In the genomic region with DNA sequence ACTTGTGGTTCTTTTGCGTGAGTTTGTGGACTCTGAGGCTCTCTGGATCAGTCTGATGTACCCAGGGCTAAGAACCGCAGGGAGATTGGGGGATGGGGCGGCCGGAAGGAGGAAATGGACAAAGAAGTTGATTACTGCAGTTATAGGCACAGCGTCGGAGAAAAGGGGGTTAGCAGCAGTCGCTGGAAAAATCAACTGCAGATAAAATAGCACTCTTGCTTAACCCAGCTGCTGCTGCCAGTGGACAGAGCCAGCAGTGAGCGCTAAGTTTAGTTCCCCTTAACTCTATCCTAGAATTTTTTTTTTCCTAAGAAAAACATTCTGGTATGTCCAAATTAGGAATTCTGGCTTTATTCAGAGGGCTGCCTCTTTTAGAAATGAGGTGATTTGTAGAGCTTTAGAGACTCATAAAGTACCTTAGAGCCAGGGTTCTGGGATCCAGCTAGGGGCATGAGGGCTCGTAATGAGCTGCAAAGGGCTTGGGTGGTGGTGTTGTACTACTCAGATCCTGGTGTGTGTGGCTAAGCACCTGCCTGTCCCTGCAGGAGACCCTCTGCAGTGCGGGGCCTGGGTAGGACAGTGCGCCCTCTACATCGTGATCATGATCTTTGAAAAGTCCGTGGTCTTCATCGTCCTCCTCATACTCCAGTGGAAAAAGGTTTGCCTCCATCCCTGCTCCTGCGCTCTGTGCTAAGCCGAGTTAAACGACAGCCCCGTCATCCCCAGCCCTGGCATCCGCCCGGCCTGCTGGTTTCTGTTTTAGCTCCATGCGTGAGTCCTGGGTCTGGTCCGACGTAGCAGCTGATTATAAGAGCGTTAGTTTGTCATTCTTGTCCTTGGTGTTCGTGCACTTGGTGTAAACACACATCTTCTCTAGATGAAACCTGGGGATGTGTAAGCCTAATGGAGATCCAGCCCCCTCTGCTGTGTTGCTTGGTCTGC, we compare ENCODE assay signal across 9 mouse cellular contexts. TPM values are rescaled to one million over a fixed set of nuclear protein-coding genes. Genes with fewer than 3 reads are reported as not detected.
DNase-seq lines count a peak whose midpoint lies in the region; ATAC-seq lines count a peak whose summit lies in the region.
"Had no signal": no experiment of that assay in that cellular context is flagged by ENCODE, and none has a peak within 500 bp of the region (broad histone marks: within the 10 kb centered on the region; RNA-seq: fewer than 3 reads in every experiment).

No protein-coding gene starts in this region.

- peaks cover 56% of the 10 kb centered on the region for H3K36me3 ChIP-seq in forebrain, embryonic 10.5 days (replicated peaks)
- H3K36me3 ChIP-seq in forebrain, embryonic 13.5 days (ENCODE audit: poor library complexity, severe bottlenecking) = peaks cover 53% of the 10 kb centered on the region
- H3K36me3 ChIP-seq in embryonic facial prominence, embryonic 13.5 days = peaks cover 75% of the 10 kb centered on the region
- H3K36me3 ChIP-seq in liver, embryonic 16.5 days (ENCODE audit: control insufficient read depth, insufficient read depth) = peaks cover 2% of the 10 kb centered on the region; the same call in 1 of the 2 replicates
- peaks cover 47% of the 10 kb centered on the region for H3K36me3 ChIP-seq in midbrain, embryonic 13.5 days

- H3K4me3 ChIP-seq in forebrain, embryonic 10.5 days = no peak overlapping the region
- no peak overlapping the region for H3K4me3 ChIP-seq in forebrain, embryonic 13.5 days
- no peak overlapping the region for H3K4me3 ChIP-seq in embryonic facial prominence, embryonic 13.5 days
- no peak overlapping the region for H3K4me3 ChIP-seq in liver, embryonic 16.5 days (ENCODE audit: low read depth, low read length)
- H3K4me3 ChIP-seq in midbrain, embryonic 13.5 days (replicated peaks) = no peak overlapping the region

- 0 out of 2 replicates have a peak overlapping the region, but pooled peaks have one; percentile 15 for H3K27ac ChIP-seq in forebrain, embryonic 10.5 days
- no peak overlapping the region for H3K27ac ChIP-seq in forebrain, embryonic 13.5 days
- peak overlapping the region; percentile 69 for H3K27ac ChIP-seq in embryonic facial prominence, embryonic 13.5 days
- H3K27ac ChIP-seq in liver, embryonic 16.5 days (ENCODE audit: low read length) = peak overlapping the region; percentile 75
- H3K27ac ChIP-seq in midbrain, embryonic 13.5 days = no peak overlapping the region

- ATAC-seq in forebrain, embryonic 13.5 days = no peak
- no peak for ATAC-seq in embryonic facial prominence, embryonic 13.5 days (ENCODE audit: insufficient number of reproducible peaks, insufficient read depth, low FRiP score, low TSS enrichment, low read depth)
- no peak for ATAC-seq in liver, embryonic 16.5 days (ENCODE audit: low read depth)
- no peak for ATAC-seq in midbrain, embryonic 13.5 days

- H3K4me2 ChIP-seq in forebrain, embryonic 13.5 days = no peak overlapping the region
- no peak overlapping the region for H3K4me2 ChIP-seq in embryonic facial prominence, embryonic 13.5 days
- H3K4me2 ChIP-seq in liver, embryonic 16.5 days (ENCODE audit: low read depth, low read length) = no peak overlapping the region
- no peak overlapping the region for H3K4me2 ChIP-seq in midbrain, embryonic 13.5 days (replicated peaks)

- H3K9me3 ChIP-seq in forebrain, embryonic 10.5 days = no peaks in the 10 kb centered on the region
- H3K9me3 ChIP-seq in forebrain, embryonic 13.5 days (replicated peaks) = no peaks in the 10 kb centered on the region
- H3K9me3 ChIP-seq in embryonic facial prominence, embryonic 13.5 days = no peaks in the 10 kb centered on the region
- H3K9me3 ChIP-seq in liver, embryonic 16.5 days (replicated peaks; ENCODE audit: control insufficient read depth, low read length) = no peaks in the 10 kb centered on the region
- no peaks in the 10 kb centered on the region for H3K9me3 ChIP-seq in midbrain, embryonic 13.5 days

- DNase-seq in forebrain, embryonic 10.5 days (ENCODE audit: extremely low spot score, low spot score) = no peak
- peak; percentile 41 for DNase-seq in heart, postnatal 25 days (ENCODE audit: low spot score)
- DNase-seq in cerebellum, adult 9-10 months = no peak
- no peak for DNase-seq in layer of hippocampus, adult 18-20 months (ENCODE audit: low spot score in 2 of 2)

- WGBS in forebrain, embryonic 10.5 days = 87% methylated on average over 25 of the region's 25 CpGs
- 84% methylated on average over 25 of the region's 25 CpGs for WGBS in forebrain, embryonic 13.5 days
- WGBS in embryonic facial prominence, embryonic 13.5 days = 69% methylated on average over 25 of the region's 25 CpGs
- 60% methylated on average over 25 of the region's 25 CpGs for WGBS in liver, embryonic 16.5 days (ENCODE audit: insufficient replicate concordance)
- 88% methylated on average over 25 of the region's 25 CpGs for WGBS in midbrain, embryonic 13.5 days

- intact Hi-C loops in heart, postnatal 25 days (cut with DNase I) = no loop called here

- no peaks in the 10 kb centered on the region for H3K27me3 ChIP-seq in forebrain, embryonic 10.5 days (ENCODE audit: poor library complexity, severe bottlenecking)
- no peaks in the 10 kb centered on the region for H3K27me3 ChIP-seq in forebrain, embryonic 13.5 days
- H3K27me3 ChIP-seq in embryonic facial prominence, embryonic 13.5 days = no peaks in the 10 kb centered on the region
- H3K27me3 ChIP-seq in liver, embryonic 16.5 days (ENCODE audit: control insufficient read depth, insufficient read depth, low read depth, low read length) = no peaks in the 10 kb centered on the region
- H3K27me3 ChIP-seq in midbrain, embryonic 13.5 days = no peaks in the 10 kb centered on the region

- H3K4me1 ChIP-seq in forebrain, embryonic 10.5 days = peaks cover 9% of the 10 kb centered on the region
- H3K4me1 ChIP-seq in forebrain, embryonic 13.5 days = no peaks in the 10 kb centered on the region
- peaks cover 11% of the 10 kb centered on the region for H3K4me1 ChIP-seq in embryonic facial prominence, embryonic 13.5 days
- peaks cover 25% of the 10 kb centered on the region for H3K4me1 ChIP-seq in liver, embryonic 16.5 days (ENCODE audit: control insufficient read depth, low read depth, low read length)
- H3K4me1 ChIP-seq in midbrain, embryonic 13.5 days (replicated peaks) = no peaks in the 10 kb centered on the region

- H3K9ac ChIP-seq in forebrain, embryonic 13.5 days = no peak overlapping the region
- 0 out of 2 replicates have a peak overlapping the region, but pooled peaks have one; percentile 40 for H3K9ac ChIP-seq in embryonic facial prominence, embryonic 13.5 days
- no peak overlapping the region for H3K9ac ChIP-seq in liver, embryonic 16.5 days (ENCODE audit: low read depth, low read length)
- no peak overlapping the region for H3K9ac ChIP-seq in midbrain, embryonic 13.5 days (replicated peaks)
- H3K9ac ChIP-seq: liver, embryonic 14.5 days had no signal

RNA-seq across cellular contexts. Expression of gene Mustn1, which starts 8.5 kb away (rescaled TPM):
- polyA plus RNA-seq in forebrain, embryonic 10.5 days (2016; fragmentation: Nextera tagmentation; extraction: Ambion mirVana) = 0.22 and 0.49 TPM in 2 replicates
- polyA plus RNA-seq in forebrain, embryonic 13.5 days (2015; fragmentation: Nextera tagmentation; extraction: Ambion mirVana) = 0.44 and 0.47 TPM in 2 replicates
- 2.3 and 2.4 TPM in 2 replicates for polyA plus RNA-seq in embryonic facial prominence, embryonic 13.5 days (2015; fragmentation: Nextera tagmentation; extraction: Ambion mirVana)
- total RNA-seq in heart, postnatal 25 days (2021) = 10 to 100 TPM; 11.1 to 16.9 TPM
- 1.7 and 2.3 TPM in 2 replicates for polyA plus RNA-seq in liver, embryonic 16.5 days (2015; fragmentation: Nextera tagmentation; extraction: Ambion mirVana)
- polyA plus RNA-seq in midbrain, embryonic 13.5 days (2015; fragmentation: Nextera tagmentation; extraction: Ambion mirVana) = 0.67 and 0.70 TPM in 2 replicates
- 1 to 10 TPM in 1 of 2 experiments, under 1 TPM in 1; 0.89 to 1.8 TPM for total RNA-seq in layer of hippocampus, adult 18-20 months (2021)

RNA-seq across cellular contexts. Expression of gene Itih4, which starts 15.8 kb away (rescaled TPM):
- not detected in 2 replicates for polyA plus RNA-seq in forebrain, embryonic 10.5 days (2016; fragmentation: Nextera tagmentation; extraction: Ambion mirVana)
- 0.16 TPM in 1 of 2 replicates, not detected in the other for polyA plus RNA-seq in forebrain, embryonic 13.5 days (2015; fragmentation: Nextera tagmentation; extraction: Ambion mirVana)
- 2.2 TPM in 1 of 2 replicates, not detected in the other for polyA plus RNA-seq in embryonic facial prominence, embryonic 13.5 days (2015; fragmentation: Nextera tagmentation; extraction: Ambion mirVana)
- total RNA-seq in heart, postnatal 25 days (2021) = 1 to 10 TPM; 4.8 to 6.9 TPM
- polyA plus RNA-seq in liver, embryonic 16.5 days (2015; fragmentation: Nextera tagmentation; extraction: Ambion mirVana) = 278 and 305 TPM in 2 replicates
- not detected in 2 replicates for polyA plus RNA-seq in midbrain, embryonic 13.5 days (2015; fragmentation: Nextera tagmentation; extraction: Ambion mirVana)
- under 1 TPM in 1 of 2 experiments, not detected in 1; 0.15 TPM for total RNA-seq in layer of hippocampus, adult 18-20 months (2021)

RNA-seq across cellular contexts. Expression of gene Tmem110, which starts 45.1 kb away (rescaled TPM):
- 21.9 and 22.8 TPM in 2 replicates for polyA plus RNA-seq in forebrain, embryonic 10.5 days (2016; fragmentation: Nextera tagmentation; extraction: Ambion mirVana)
- 13.2 and 15.6 TPM in 2 replicates for polyA plus RNA-seq in forebrain, embryonic 13.5 days (2015; fragmentation: Nextera tagmentation; extraction: Ambion mirVana)
- 28.9 and 30.7 TPM in 2 replicates for polyA plus RNA-seq in embryonic facial prominence, embryonic 13.5 days (2015; fragmentation: Nextera tagmentation; extraction: Ambion mirVana)
- total RNA-seq in heart, postnatal 25 days (2021) = 1 to 10 TPM; 8.1 to 8.7 TPM
- polyA plus RNA-seq in liver, embryonic 16.5 days (2015; fragmentation: Nextera tagmentation; extraction: Ambion mirVana) = 7.7 and 8.1 TPM in 2 replicates
- polyA plus RNA-seq in midbrain, embryonic 13.5 days (2015; fragmentation: Nextera tagmentation; extraction: Ambion mirVana) = 18.2 and 18.9 TPM in 2 replicates
- total RNA-seq in layer of hippocampus, adult 18-20 months (2021) = 10 to 100 TPM; 18.5 to 20.6 TPM

RNA-seq across cellular contexts. Expression of gene Itih3, which starts 53.1 kb away (rescaled TPM):
- polyA plus RNA-seq in forebrain, embryonic 10.5 days (2016; fragmentation: Nextera tagmentation; extraction: Ambion mirVana) = 0.17 and 0.32 TPM in 2 replicates
- 0.18 and 0.35 TPM in 2 replicates for polyA plus RNA-seq in forebrain, embryonic 13.5 days (2015; fragmentation: Nextera tagmentation; extraction: Ambion mirVana)
- 5.5 TPM in 1 of 2 replicates, not detected in the other for polyA plus RNA-seq in embryonic facial prominence, embryonic 13.5 days (2015; fragmentation: Nextera tagmentation; extraction: Ambion mirVana)
- under 1 TPM; 0.39 to 0.64 TPM for total RNA-seq in heart, postnatal 25 days (2021)
- 687 and 781 TPM in 2 replicates for polyA plus RNA-seq in liver, embryonic 16.5 days (2015; fragmentation: Nextera tagmentation; extraction: Ambion mirVana)
- 0.21 and 0.42 TPM in 2 replicates for polyA plus RNA-seq in midbrain, embryonic 13.5 days (2015; fragmentation: Nextera tagmentation; extraction: Ambion mirVana)
- total RNA-seq in layer of hippocampus, adult 18-20 months (2021) = 10 to 100 TPM; 25.6 to 31.0 TPM

Comparison
In these comparisons a context has a peak if more than half of its experiments do, and no peak if none do; other contexts are left out.
1. H3K27ac ChIP-seq: peak in forebrain, embryonic 10.5 days (single experiment), embryonic facial prominence, embryonic 13.5 days (single experiment) and liver, embryonic 16.5 days (single experiment); none in forebrain, embryonic 13.5 days (single experiment) and midbrain, embryonic 13.5 days (single experiment).
2. RNA of gene Itih4, which starts 15.8 kb away (polyA plus RNA-seq): 278 to 305 TPM in liver, embryonic 16.5 days; 0.16 TPM in forebrain, embryonic 13.5 days, not detected in forebrain, embryonic 10.5 days, 2.2 TPM in embryonic facial prominence, embryonic 13.5 days and not detected in midbrain, embryonic 13.5 days; every median in the first group is over 10 times any median in the second.